Mouse (Mus musculus): ENCODE data around the gene Mbtd1. TPM values are rescaled to one million over a fixed set of nuclear protein-coding genes. Genes with fewer than 3 reads are reported as not detected.

Gene Mbtd1
- polyA plus RNA-seq, 1 experiment from 2014 or later = 7.8 TPM

DNA sequence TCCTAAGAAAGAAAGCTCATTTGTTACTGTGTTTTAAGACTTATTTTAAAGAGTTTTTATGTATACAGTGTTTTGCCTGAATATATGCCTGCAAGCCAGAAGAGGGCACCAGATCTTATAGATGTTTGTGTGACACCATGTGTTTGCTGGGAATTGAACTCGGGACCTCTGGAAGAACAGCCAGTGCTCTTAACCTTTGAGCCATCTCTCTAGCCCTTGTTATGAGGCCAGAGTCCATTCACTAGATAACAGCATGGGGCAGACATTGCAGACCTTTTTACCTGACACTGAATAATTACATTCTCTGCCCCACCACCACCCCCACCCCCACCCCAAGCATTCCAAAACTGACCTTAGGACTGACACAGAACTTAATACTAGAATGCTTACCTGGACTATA is 64.4 kb downstream of the Mbtd1 start:
- DNase-seq = no peak
- ATAC-seq (ENCODE audit: low read depth) = no peak
- no peak overlapping the region for H3K27ac ChIP-seq
- H3K36me3 ChIP-seq = peaks cover 54% of the 10 kb centered on the region
- H3K27me3 ChIP-seq = no peaks in the 10 kb centered on the region
- peaks cover 23% of the 10 kb centered on the region for H3K4me1 ChIP-seq (replicated peaks)
- no peak overlapping the region for H3K4me3 ChIP-seq (replicated peaks)
- H3K9me3 ChIP-seq (replicated peaks) = no peaks in the 10 kb centered on the region
- no peak overlapping the region for H3K9ac ChIP-seq
- 53% methylated on average over 1 of the region's 1 CpGs for WGBS (ENCODE audit: insufficient replicate concordance)
- no peak overlapping the region for H3K4me2 ChIP-seq

DNA sequence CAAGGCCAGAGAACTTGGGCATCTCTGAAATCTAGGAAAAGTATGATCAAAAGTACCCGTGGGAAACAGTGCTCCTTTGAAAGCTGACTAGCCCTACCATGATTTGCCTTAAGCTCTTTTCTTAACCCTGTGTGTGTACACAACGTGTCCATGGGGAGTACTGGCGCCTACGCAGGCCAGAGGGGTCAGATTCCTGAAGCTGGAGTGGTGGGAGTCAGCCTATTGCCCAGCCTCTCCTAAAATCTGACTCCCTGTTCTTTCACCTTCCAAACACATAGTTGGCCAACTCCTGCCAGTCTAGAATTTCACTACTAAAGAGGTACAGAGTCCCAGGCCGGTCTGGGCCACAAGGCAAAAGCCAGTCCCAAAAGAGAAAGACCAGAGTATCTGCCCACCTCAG is 66.7 kb downstream of the Mbtd1 start:
- DNase-seq = no peak

DNA sequence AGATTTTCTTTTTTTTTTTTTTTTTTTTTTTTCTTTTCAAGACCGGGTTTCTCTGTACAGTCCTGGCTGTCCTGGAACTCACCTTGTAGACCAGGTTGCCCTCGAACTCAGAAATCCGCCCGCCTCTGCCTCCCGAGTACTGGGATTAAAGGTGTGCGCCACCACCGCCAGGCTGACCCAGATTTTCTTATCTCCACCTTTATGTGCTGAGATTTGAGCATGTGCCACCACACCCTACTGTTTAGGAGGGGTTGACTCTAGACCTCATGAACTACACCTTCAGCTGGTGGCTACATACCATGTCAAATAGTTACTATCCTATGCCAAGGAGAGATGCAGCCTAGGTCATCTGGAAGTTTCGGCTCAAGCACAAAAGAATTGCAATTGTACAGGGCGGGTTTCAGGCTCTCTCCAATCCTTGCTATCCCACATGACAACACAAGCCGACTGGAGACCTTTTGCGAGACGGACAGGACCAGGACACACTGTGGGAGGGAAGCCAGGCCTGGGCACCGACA is 69.1 kb downstream of the Mbtd1 start:
- H3K27me3 ChIP-seq = no peaks in the 10 kb centered on the region
- peak overlapping the region; percentile 58 for H3K27ac ChIP-seq
- peak overlapping the region; percentile 74 for H3K9ac ChIP-seq
- WGBS (ENCODE audit: insufficient replicate concordance) = 20% methylated on average over 13 of the region's 13 CpGs
- ATAC-seq (ENCODE audit: low read depth) (0 out of 2 replicates have a peak, but pooled peaks have one; percentile 3), DNase-seq (no peak)
- H3K9me3 ChIP-seq (replicated peaks) = no peaks in the 10 kb centered on the region
- peak overlapping the region; percentile 66 for H3K4me3 ChIP-seq (replicated peaks)
- H3K4me1 ChIP-seq (replicated peaks) = peaks cover 45% of the 10 kb centered on the region
- peaks cover 61% of the 10 kb centered on the region for H3K36me3 ChIP-seq
- peak overlapping the region; percentile 78 for H3K4me2 ChIP-seq

More for the DNA sequence above, 66.7 kb downstream of the Mbtd1 start:
- H3K9me3 ChIP-seq (replicated peaks) = no peaks in the 10 kb centered on the region
- peaks cover 52% of the 10 kb centered on the region for H3K36me3 ChIP-seq
- no peaks in the 10 kb centered on the region for H3K27me3 ChIP-seq
- H3K9ac ChIP-seq = no peak overlapping the region
- no peak overlapping the region for H3K4me3 ChIP-seq (replicated peaks)
- 0 out of 2 replicates have a peak overlapping the region, but pooled peaks have one; percentile 2 for H3K4me2 ChIP-seq
- H3K27ac ChIP-seq = no peak overlapping the region; the same call in 1 of the 2 replicates
- no peak for ATAC-seq (ENCODE audit: low read depth)
- peaks cover 45% of the 10 kb centered on the region for H3K4me1 ChIP-seq (replicated peaks)
- WGBS (ENCODE audit: insufficient replicate concordance) = 74% methylated on average over 5 of the region's 5 CpGs

DNA sequence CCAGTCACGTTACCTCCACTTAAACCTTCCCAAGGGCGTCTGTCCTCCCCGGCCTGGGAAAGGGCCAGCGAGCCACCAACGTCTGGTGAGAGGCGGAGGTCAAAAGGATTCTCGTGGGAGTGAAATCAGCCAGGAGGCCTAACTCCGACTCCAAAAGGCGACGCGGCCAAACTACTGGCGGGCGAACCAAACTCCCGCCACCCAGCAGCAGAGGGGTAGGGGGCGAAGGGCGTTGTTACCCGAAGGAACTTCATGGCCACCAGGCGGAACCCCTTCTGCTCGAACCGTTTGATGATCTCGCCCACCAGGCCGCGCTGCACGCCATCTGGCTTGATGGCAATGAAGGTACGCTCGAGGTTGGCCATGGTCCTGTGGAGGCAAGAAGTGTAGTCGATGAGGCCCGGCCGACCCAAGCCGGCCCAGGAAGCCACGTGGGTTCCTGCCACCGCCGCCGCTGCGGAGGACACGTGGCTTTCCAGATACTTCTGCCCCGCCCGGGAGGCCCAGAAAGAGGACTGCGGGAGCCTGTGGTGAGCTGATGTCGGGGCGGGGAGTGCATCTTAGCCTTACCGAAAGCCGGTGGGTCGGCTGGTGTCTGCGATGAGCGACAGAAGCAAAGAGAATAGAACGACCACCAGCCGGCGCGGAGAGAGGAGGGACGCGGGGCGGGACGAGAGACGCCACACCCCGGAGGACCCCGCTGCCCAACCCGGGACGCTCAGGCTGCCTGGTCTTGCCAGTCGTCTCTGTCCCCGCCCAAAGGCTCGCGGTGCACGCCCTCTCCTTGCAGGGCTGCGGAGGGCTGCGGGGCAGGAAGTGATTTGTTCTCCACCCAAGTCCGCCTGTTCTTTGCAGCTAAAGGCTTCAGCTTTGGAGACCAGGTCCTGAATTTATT is 69.9 kb downstream of the Mbtd1 start:
- WGBS (ENCODE audit: insufficient replicate concordance) = under 1% methylated on average over 67 of the region's 67 CpGs
- ATAC-seq (ENCODE audit: low read depth) (peak; percentile 93), DNase-seq (peak; percentile 83)
- Histone ChIP-seq H3K36me3 (peaks cover 65% of the 10 kb centered on the region), H3K4me1 (replicated peaks) (peaks cover 45% of the 10 kb centered on the region), H3K9me3 (replicated peaks) (no peaks in the 10 kb centered on the region), H3K9ac (peak overlapping the region; percentile 74), H3K27me3 (no peaks in the 10 kb centered on the region), H3K27ac (peak overlapping the region; percentile 69), H3K4me3 (replicated peaks) (peak overlapping the region; percentile 66), H3K4me2 (peak overlapping the region; percentile 78)

DNA sequence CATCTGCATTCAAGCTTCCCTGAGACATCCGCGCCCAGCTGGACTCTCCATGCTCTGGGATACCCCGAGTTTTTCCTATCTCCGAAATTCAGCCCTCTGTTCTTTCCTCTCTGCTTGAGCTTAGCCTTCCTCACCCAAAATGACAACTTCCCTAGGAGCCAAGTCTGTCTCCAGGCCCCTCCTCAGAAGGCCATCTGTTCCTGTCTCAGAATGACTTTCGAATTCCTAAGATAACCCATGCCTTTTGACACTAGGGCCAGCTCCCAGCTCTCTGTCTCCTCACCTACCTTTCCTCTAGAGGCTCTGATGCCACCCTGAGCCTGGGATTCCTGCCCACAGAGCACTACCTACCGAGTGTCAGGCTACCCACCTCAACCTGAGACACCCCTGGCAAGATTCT is 70.5 kb downstream of the Mbtd1 start, which contains the start of gene Nme2:
TSS of gene Nme2 (minus strand) at position 101 of the 400 bp plus-strand sequence.
- peaks cover 45% of the 10 kb centered on the region for H3K4me1 ChIP-seq (replicated peaks)
- ATAC-seq (ENCODE audit: low read depth) (peak; percentile 8; the same call in 1 of the 2 replicates), DNase-seq (no peak)
- peaks cover 66% of the 10 kb centered on the region for H3K36me3 ChIP-seq
- H3K4me3 ChIP-seq (replicated peaks) = peak within 1 kb of the TSS; percentile 66
- H3K27me3 ChIP-seq = no peaks in the 10 kb centered on the region
- H3K9ac ChIP-seq = peak within 1 kb of the TSS; percentile 74
- no peaks in the 10 kb centered on the region for H3K9me3 ChIP-seq (replicated peaks)
- H3K27ac ChIP-seq = peak within 1 kb of the TSS; percentile 69
- WGBS (ENCODE audit: insufficient replicate concordance) = under 1% methylated on average over 6 of the region's 6 CpGs
- peak within 1 kb of the TSS; percentile 78 for H3K4me2 ChIP-seq

DNA sequence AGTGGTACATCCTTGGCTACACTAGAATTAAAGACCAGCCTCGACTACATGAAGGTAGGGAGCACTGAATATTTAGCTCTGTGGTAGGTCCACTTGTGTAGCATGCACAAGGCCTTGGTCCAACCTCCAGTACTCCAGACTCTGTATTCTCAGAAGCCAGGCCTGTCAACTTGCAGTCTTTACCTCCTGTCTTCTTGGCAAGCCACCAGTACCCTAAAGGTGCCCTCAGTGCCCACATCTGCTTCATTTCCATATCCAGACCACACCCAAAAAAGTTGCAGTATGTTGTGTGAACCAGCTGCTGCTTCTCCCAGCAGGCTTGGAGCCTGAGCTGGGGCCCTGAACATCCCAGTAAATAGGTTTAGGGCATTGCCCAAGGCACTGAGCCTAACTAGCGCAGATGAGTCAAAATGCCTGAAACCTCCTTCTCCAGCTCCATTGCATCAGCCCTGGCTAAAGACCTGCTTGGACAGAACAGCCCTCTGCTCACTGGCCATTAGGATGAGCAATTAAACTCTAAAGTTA is 71.4 kb downstream of the Mbtd1 start:
- Histone ChIP-seq H3K27me3 (no peaks in the 10 kb centered on the region), H3K4me1 (replicated peaks) (peaks cover 45% of the 10 kb centered on the region), H3K4me3 (replicated peaks) (no peak overlapping the region), H3K9me3 (replicated peaks) (no peaks in the 10 kb centered on the region), H3K9ac (no peak overlapping the region), H3K27ac (no peak overlapping the region), H3K4me2 (no peak overlapping the region; the same call in 1 of the 2 replicates), H3K36me3 (peaks cover 64% of the 10 kb centered on the region)
- WGBS (ENCODE audit: insufficient replicate concordance) = 77% methylated on average over 2 of the region's 2 CpGs
- DNase-seq (no peak), ATAC-seq (ENCODE audit: low read depth) (no peak)

DNA sequence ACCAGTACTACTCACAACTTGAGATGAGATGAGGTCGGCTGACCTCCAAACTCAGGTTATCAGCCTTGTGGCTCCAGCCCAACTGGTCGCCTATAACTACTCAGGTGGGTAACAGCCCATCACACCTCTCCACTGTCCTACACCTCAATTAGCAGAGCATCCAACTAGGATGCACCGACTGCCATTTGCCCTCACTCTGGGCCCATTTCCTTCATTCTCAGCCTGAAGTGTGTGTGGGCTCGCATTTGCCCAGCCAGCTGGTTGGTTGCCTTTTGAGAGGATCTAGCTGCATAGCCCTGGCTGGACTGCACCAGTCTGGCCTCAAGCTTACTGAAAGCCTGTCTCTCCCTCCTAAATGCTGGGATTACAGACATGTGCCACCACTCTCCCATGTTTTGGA is 72.1 kb downstream of the Mbtd1 start:
- Histone ChIP-seq H3K4me2 (no peak overlapping the region), H3K27ac (no peak overlapping the region), H3K9me3 (replicated peaks) (no peaks in the 10 kb centered on the region), H3K9ac (no peak overlapping the region), H3K4me1 (replicated peaks) (peaks cover 38% of the 10 kb centered on the region), H3K27me3 (no peaks in the 10 kb centered on the region), H3K36me3 (peaks cover 64% of the 10 kb centered on the region), H3K4me3 (replicated peaks) (no peak overlapping the region)
- no peak for DNase-seq
- no peak for ATAC-seq (ENCODE audit: low read depth)
- 57% methylated on average over 4 of the region's 4 CpGs for WGBS (ENCODE audit: insufficient replicate concordance)

DNA sequence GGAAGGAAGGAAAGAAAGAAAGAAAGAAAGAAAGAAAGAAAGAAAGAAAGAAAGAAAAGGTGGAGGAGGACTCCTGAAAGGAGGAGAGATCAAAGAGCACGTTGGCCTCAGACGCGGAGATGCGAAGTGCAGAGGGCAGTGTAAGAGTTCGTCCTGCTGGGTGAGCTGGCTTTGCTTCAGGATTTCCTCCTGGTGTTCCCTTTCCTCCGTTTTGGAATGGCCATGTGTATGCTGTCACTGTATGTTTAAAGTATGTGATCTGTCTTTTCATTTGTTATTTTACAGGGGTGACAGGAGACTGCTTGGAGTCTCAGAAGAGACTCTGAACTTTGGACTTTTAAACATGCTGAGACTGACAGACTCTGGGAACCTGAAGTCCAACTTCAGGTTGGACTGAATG is 75.8 kb downstream of the Mbtd1 start:
- Histone ChIP-seq H3K9me3 (replicated peaks) (no peaks in the 10 kb centered on the region), H3K4me3 (replicated peaks) (no peak overlapping the region), H3K27ac (no peak overlapping the region), H3K4me1 (replicated peaks) (peaks cover 18% of the 10 kb centered on the region), H3K4me2 (no peak overlapping the region), H3K27me3 (no peaks in the 10 kb centered on the region), H3K36me3 (peaks cover 82% of the 10 kb centered on the region), H3K9ac (no peak overlapping the region)
- ATAC-seq (ENCODE audit: low read depth) (no peak), DNase-seq (no peak)
- WGBS (ENCODE audit: insufficient replicate concordance) = 84% methylated on average over 6 of the region's 6 CpGs

DNA sequence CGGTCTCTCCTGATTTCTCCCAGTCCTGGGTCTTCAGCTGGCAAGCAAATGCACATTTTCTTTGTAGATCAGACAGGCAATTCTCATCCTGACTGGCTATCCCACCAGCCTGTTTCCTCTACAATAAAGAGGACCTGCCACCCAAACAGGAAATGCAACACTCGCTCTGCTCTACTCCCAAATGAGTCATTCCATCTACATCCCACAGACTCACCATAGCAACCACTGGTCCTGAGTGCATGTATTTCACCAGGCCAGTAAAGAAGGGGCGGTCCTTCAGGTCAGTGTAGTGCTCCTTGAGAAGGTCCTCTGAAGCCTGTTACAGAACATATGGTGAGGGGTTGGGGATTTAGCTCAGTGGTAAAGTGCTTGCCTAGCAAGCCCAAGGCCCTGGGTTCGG is 77.4 kb downstream of the Mbtd1 start:
- H3K4me2 ChIP-seq = no peak overlapping the region
- ATAC-seq (ENCODE audit: low read depth) (no peak), DNase-seq (no peak)
- H3K9me3 ChIP-seq (replicated peaks) = no peaks in the 10 kb centered on the region
- WGBS (ENCODE audit: insufficient replicate concordance) = 84% methylated on average over 4 of the region's 4 CpGs
- no peak overlapping the region for H3K27ac ChIP-seq
- H3K9ac ChIP-seq = no peak overlapping the region
- H3K27me3 ChIP-seq = no peaks in the 10 kb centered on the region
- no peak overlapping the region for H3K4me3 ChIP-seq (replicated peaks)
- H3K4me1 ChIP-seq (replicated peaks) = peaks cover 19% of the 10 kb centered on the region
- peaks cover 78% of the 10 kb centered on the region for H3K36me3 ChIP-seq

DNA sequence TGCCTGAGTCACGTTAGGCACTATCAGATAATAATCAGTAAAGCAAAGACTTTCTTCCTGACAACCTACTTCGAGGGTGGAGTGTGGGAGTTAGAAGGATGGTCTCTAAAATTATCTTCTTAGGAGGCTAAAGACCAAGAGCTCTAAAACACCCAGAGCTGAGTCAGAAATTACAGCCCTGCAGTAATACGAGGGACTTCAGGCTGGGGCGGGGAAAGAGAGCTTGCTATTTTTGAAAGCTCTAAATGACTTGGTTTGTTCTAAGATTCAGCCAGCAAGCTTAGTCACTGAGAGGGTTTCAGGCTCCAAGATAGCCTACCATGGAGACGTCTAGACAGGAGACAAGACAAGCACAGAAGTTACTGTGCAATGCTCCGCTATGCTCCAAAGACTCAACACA is 79.7 kb downstream of the Mbtd1 start:
- Histone ChIP-seq H3K9ac (no peak overlapping the region), H3K4me3 (replicated peaks) (no peak overlapping the region), H3K4me1 (replicated peaks) (peaks cover 29% of the 10 kb centered on the region), H3K27me3 (no peaks in the 10 kb centered on the region), H3K27ac (no peak overlapping the region), H3K4me2 (0 out of 2 replicates have a peak overlapping the region, but pooled peaks have one; percentile 2), H3K9me3 (replicated peaks) (no peaks in the 10 kb centered on the region), H3K36me3 (peaks cover 54% of the 10 kb centered on the region)
- 68% methylated on average over 6 of the region's 6 CpGs for WGBS (ENCODE audit: insufficient replicate concordance)
- no peak for DNase-seq
- ATAC-seq (ENCODE audit: low read depth) = no peak

DNA sequence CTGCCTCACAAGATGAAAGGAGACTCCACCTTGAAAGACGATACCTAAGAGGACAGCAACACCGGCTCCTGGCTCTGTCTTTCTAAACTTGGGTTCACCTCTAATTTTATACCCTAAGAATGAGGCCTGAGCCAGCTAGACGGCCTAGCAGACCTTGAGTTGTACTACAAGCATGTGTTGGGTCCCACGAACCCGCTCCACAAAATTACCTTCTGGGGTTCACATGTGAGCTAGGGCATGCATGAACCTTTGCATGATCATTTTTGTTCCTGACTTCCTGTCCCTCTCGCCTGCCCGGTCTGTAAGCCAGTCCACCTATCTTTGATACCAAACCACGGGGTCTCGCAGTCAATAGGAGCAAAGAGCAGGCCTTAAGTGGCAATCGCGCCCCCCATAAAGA is 81.7 kb downstream of the Mbtd1 start:
- ATAC-seq (ENCODE audit: low read depth) (no peak), DNase-seq (peak; percentile 27)
- H3K9me3 ChIP-seq (replicated peaks) = no peaks in the 10 kb centered on the region
- H3K36me3 ChIP-seq = peaks cover 36% of the 10 kb centered on the region
- H3K4me2 ChIP-seq = peak overlapping the region; percentile 89
- peak overlapping the region; percentile 85 for H3K9ac ChIP-seq
- WGBS (ENCODE audit: insufficient replicate concordance) = 2% methylated on average over 11 of the region's 11 CpGs
- peaks cover 29% of the 10 kb centered on the region for H3K4me1 ChIP-seq (replicated peaks)
- H3K27me3 ChIP-seq = no peaks in the 10 kb centered on the region
- H3K27ac ChIP-seq = peak overlapping the region; percentile 76
- H3K4me3 ChIP-seq (replicated peaks) = peak overlapping the region; percentile 83
